Mouse (Mus musculus): Measurements from ENCODE around the gene BC048562.

- TF ChIP-seq CTCF (IDR thresholded peaks at IDR 0.05; ENCODE audit: borderline replicate concordance, control insufficient read depth, extremely low read depth, insufficient read depth, low read length, poor library complexity): no peak
- TF ChIP-seq POLR2A (IDR thresholded peaks at IDR 0.05; ENCODE audit: control insufficient read depth, extremely low read depth, insufficient read depth, low read length, poor library complexity): no peak
These were observed 52.1 kb downstream of the BC048562 start for GRCm38 (mm10) chr9:108488403-108488802.

Data from thymus, adult 2 months (tissue).